Mouse (Mus musculus): Measurements from ENCODE around the gene Casp9. TPM values are rescaled to one million over a fixed set of nuclear protein-coding genes. Genes with fewer than 3 reads are reported as not detected.

Gene Casp9
- total RNA-seq, 2 experiments from 2014 or later = 14.9 to 17.3 TPM

- ATAC-seq (ENCODE audit: poor library complexity, severe bottlenecking) = no peak
Observed at GRCm38 (mm10) chr4:141779828-141780227, 13.6 kb upstream of the Casp9 start.

GRCm38 (mm10) chr4:141781201-141781985 is 12.0 kb upstream of the Casp9 start:
- no peak for ATAC-seq (ENCODE audit: poor library complexity, severe bottlenecking)

- ATAC-seq (ENCODE audit: poor library complexity, severe bottlenecking) = no peak
Observed at GRCm38 (mm10) chr4:141784835-141785234, 8.6 kb upstream of the Casp9 start.

- ATAC-seq (ENCODE audit: poor library complexity, severe bottlenecking) = no peak
Observed at GRCm38 (mm10) chr4:141786141-141786540, 7.3 kb upstream of the Casp9 start.

GRCm38 (mm10) chr4:141787046-141787445 is 6.4 kb upstream of the Casp9 start:
- ATAC-seq (ENCODE audit: poor library complexity, severe bottlenecking) = no peak

- no peak for ATAC-seq (ENCODE audit: poor library complexity, severe bottlenecking)
Observed at GRCm38 (mm10) chr4:141787462-141787861, 6.0 kb upstream of the Casp9 start.

GRCm38 (mm10) chr4:141789564-141790218 is 3.7 kb upstream of the Casp9 start:
- ATAC-seq (ENCODE audit: poor library complexity, severe bottlenecking) = no peak

GRCm38 (mm10) chr4:141790524-141790990 is 2.9 kb upstream of the Casp9 start, which contains the start of gene Dnajc16:
Dnajc16 (minus strand) TSS chr4:141790931.
- peak; percentile 75 for ATAC-seq (ENCODE audit: poor library complexity, severe bottlenecking)

GRCm38 (mm10) chr4:141791486-141791885 is 1.9 kb upstream of the Casp9 start:
- ATAC-seq (ENCODE audit: poor library complexity, severe bottlenecking) = no peak

- ATAC-seq (ENCODE audit: poor library complexity, severe bottlenecking) = no peak
Observed at GRCm38 (mm10) chr4:141791951-141792350, 1.5 kb upstream of the Casp9 start.

- ATAC-seq (ENCODE audit: poor library complexity, severe bottlenecking) = 0 out of 2 replicates have a peak, but pooled peaks have one; percentile 2
Observed at GRCm38 (mm10) chr4:141792554-141793281, 694 bp upstream of the Casp9 start.

- no peak for ATAC-seq (ENCODE audit: poor library complexity, severe bottlenecking)
Observed at GRCm38 (mm10) chr4:141794152-141794535, 732 bp downstream of the Casp9 start.

- no peak for ATAC-seq (ENCODE audit: poor library complexity, severe bottlenecking)
Observed at GRCm38 (mm10) chr4:141796356-141796755, 2.9 kb downstream of the Casp9 start.

GRCm38 (mm10) chr4:141796954-141797353 is 3.5 kb downstream of the Casp9 start:
- no peak for ATAC-seq (ENCODE audit: poor library complexity, severe bottlenecking)

GRCm38 (mm10) chr4:141797545-141797944 is 4.1 kb downstream of the Casp9 start:
- no peak for ATAC-seq (ENCODE audit: poor library complexity, severe bottlenecking)

- no peak for ATAC-seq (ENCODE audit: poor library complexity, severe bottlenecking)
Observed at GRCm38 (mm10) chr4:141804105-141804504, 10.7 kb downstream of the Casp9 start.

- ATAC-seq (ENCODE audit: poor library complexity, severe bottlenecking) = no peak
Observed at GRCm38 (mm10) chr4:141805886-141806285, 12.5 kb downstream of the Casp9 start.

GRCm38 (mm10) chr4:141809850-141810464 is 16.5 kb downstream of the Casp9 start:
- peak; percentile 88 for ATAC-seq (ENCODE audit: poor library complexity, severe bottlenecking)

GRCm38 (mm10) chr4:141810975-141811374 is 17.6 kb downstream of the Casp9 start:
- no peak for ATAC-seq (ENCODE audit: poor library complexity, severe bottlenecking)

- ATAC-seq (ENCODE audit: poor library complexity, severe bottlenecking) = no peak
Observed at GRCm38 (mm10) chr4:141811375-141811774, 18.0 kb downstream of the Casp9 start.

- ATAC-seq (ENCODE audit: poor library complexity, severe bottlenecking) = no peak
Observed at GRCm38 (mm10) chr4:141816267-141816666, 22.9 kb downstream of the Casp9 start.
